Mouse (Mus musculus) intestine, embryonic 15.5 days (tissue): Measurements from ENCODE around the gene Got1. TPM values are rescaled to one million over a fixed set of nuclear protein-coding genes. Genes with fewer than 3 reads are reported as not detected.
A peak's percentile ranks its signal among the peaks of the same experiment; 100 is the strongest.

Source experiments
- ATAC-seq: fragments of 200-750 bp; cut with Nextera tagmentation; 2 replicates; pipeline ENCODE4 v1.8.0; 2017; ENCODE audit warnings: moderate TSS enrichment, moderate library complexity
- H3K27ac ChIP-seq: fragments of 300-500 bp; sonication (generic); 2 replicates; pipeline ENCODE4 v1.5.1; 2015; ENCODE audit warnings: mild to moderate bottlenecking, inconsistent platforms
- H3K27me3 ChIP-seq: fragments of 300-500 bp; sonication (generic); replicated peaks from 2 replicates; pipeline ENCODE4 v1.6.1; 2015; ENCODE audit warnings: inconsistent platforms
- H3K36me3 ChIP-seq: fragments of 300-500 bp; sonication (generic); 2 replicates; pipeline ENCODE4 v1.6.1; 2015; ENCODE audit warnings: inconsistent platforms
- H3K4me1 ChIP-seq: fragments of 300-500 bp; sonication (generic); replicated peaks from 2 replicates; pipeline ENCODE4 v1.6.1; 2015; ENCODE audit warnings: inconsistent platforms
- H3K4me2 ChIP-seq: fragments of 300-500 bp; sonication (generic); replicated peaks from 2 replicates; pipeline ENCODE4 v1.6.1; 2015; ENCODE audit warnings: mild to moderate bottlenecking, inconsistent platforms
- H3K4me3 ChIP-seq: fragments of 300-500 bp; sonication (generic); replicated peaks from 2 replicates; pipeline ENCODE4 v1.5.1; 2015; ENCODE audit warnings: inconsistent platforms
- H3K9ac ChIP-seq: fragments of 300-500 bp; sonication (generic); 2 replicates; pipeline ENCODE4 v1.6.1; 2015; ENCODE audit warnings: inconsistent platforms
- H3K9me3 ChIP-seq: fragments of 300-500 bp; sonication (generic); 2 replicates; pipeline ENCODE4 v1.6.1; 2016; ENCODE audit warnings: inconsistent platforms
- WGBS: fragments of 180-500 bp; shearing (Covaris S2); methylation state at CpG from one replicate; pipeline ENCODE4 v1.1.7; 2015; 5-methylcytosine and 5-hydroxymethylcytosine counted together
- polyA plus RNA-seq: library from polyadenylated mRNA; unstranded; fragments of >200 nt; fragmentation: Nextera tagmentation; extraction: Ambion mirVana; gene quantifications from 2 replicates; pipeline ENCODE4 v1.2.1, GENCODE M21; 2015

Got1 gene
- polyA plus RNA-seq, 1 experiment from 2014 or later: 60.7 TPM

DNA sequence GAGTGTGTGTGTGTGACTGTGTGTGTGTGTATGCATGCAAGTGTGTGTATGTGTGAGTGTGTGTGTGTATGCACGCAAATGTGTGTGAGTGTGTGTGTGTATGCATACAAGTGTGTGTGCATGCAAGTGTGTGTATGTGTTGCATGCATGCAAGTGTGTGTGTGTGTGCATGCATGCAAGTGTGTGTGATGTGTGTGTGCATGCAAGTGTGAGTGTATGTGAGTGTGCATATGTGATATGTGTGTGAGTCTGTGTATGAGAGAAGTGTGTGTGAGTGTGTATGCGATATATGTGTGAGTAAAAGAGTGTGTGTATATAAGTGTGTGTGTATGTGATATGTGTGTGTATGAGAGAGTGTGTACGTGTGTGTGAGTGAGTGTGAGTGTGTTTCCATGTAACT lies 11.0 kb upstream of the Got1 start:
- Histone ChIP-seq H3K9ac (no peak overlapping the region), H3K4me3 (no peak overlapping the region), H3K27ac (no peak overlapping the region), H3K4me2 (no peak overlapping the region), H3K4me1 (no peaks in the 10 kb centered on the region), H3K9me3 (no peaks in the 10 kb centered on the region), H3K27me3 (no peaks in the 10 kb centered on the region), H3K36me3 (no peaks in the 10 kb centered on the region)
- no peak for ATAC-seq
- 87% methylated on average over 3 of the region's 3 CpGs for WGBS

DNA sequence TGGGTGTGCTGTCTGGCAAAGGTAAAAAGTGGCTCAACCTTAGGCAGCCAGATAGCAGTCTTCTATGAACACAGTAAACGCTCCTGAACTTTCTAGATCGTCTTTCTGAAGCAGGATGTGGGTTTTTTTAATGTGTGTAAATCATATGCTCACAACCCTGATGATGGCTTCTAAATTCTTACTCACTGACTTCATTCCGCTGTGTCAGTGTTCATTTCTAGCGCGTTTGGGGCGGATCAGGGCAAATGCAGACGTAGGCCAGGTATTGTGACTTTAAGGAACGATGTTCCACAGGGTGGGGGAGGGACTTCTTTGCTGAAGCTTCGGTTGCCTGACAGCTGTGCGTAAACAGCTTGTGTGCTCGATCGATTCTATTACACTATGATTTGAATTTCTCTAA lies 6.5 kb upstream of the Got1 start:
- Histone ChIP-seq H3K27ac (0 out of 2 replicates have a peak overlapping the region, but pooled peaks have one; percentile 2), H3K9me3 (no peaks in the 10 kb centered on the region), H3K9ac (no peak overlapping the region), H3K4me1 (no peaks in the 10 kb centered on the region), H3K4me2 (peak overlapping the region; percentile 3; the same call in 1 of the 2 replicates), H3K36me3 (no peaks in the 10 kb centered on the region), H3K27me3 (no peaks in the 10 kb centered on the region), H3K4me3 (no peak overlapping the region)
- 15% methylated on average over 12 of the region's 12 CpGs for WGBS
- ATAC-seq: peak; percentile 38; the same call in 1 of the 2 replicates

- Histone ChIP-seq H3K27ac (no peak overlapping the region), H3K9me3 (no peaks in the 10 kb centered on the region), H3K4me1 (0 out of 2 replicates have a peak, but pooled peaks cover under 1% of the 10 kb centered on the region), H3K4me3 (0 out of 2 replicates have a peak overlapping the region, but pooled peaks have one; percentile 7), H3K4me2 (peak overlapping the region; percentile 50), H3K27me3 (no peaks in the 10 kb centered on the region), H3K9ac (no peak overlapping the region), H3K36me3 (no peaks in the 10 kb centered on the region)
- ATAC-seq: peak; percentile 87
- 1% methylated on average over 13 of the region's 13 CpGs for WGBS
Observed at GRCm38 (mm10) chr19:43530197-43530770, 5.9 kb upstream of the Got1 start.

DNA sequence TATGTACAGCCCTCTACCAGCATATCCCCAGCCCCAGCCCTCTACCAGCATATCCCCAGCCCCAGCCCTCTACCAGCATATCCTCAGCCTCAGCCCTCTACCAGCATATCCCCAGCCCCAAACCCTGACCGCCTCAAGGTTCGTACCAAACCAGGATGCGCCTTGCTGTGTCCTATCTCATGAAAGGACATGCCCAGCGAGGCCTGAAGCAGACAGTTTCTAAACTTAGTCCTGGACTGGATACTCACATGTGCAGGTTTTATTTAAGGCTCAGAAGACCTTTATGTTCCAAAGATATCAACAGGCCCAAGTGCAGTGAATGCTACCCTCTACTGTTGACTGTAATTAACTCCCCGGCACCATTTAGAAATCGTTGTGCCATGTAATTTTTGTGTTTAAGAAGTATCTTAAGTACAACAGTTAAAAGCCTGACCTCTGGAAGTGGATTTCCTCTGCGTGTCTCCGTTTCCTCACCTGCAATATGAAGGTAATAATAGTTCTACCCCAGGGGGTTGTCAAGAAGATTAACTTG lies 3.7 kb upstream of the Got1 start:
- Histone ChIP-seq H3K4me1 (peaks cover 16% of the 10 kb centered on the region), H3K27ac (no peak overlapping the region), H3K9ac (no peak overlapping the region), H3K9me3 (no peaks in the 10 kb centered on the region), H3K27me3 (no peaks in the 10 kb centered on the region), H3K36me3 (no peaks in the 10 kb centered on the region), H3K4me2 (no peak overlapping the region), H3K4me3 (no peak overlapping the region)
- no peak for ATAC-seq
- WGBS: 91% methylated on average over 8 of the region's 8 CpGs

DNA sequence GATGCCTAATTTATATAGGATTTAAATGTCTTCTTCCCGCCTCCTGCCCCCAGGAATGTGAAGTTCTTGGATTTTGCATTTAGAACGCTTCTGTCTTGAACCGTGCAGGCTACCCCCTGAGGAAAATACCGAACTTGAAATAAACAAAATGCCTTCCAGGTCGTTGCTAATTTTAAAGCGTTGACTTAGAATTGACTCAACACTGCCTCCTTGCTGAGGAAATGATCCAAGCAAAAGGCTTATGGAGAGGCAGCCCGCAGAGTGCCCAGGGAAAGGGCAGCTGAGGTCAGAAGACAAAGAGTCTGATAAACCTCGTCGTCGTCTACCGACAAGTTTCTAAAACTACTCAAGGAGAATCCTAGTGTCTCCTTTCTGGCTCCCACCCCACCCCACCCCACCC lies 2.7 kb upstream of the Got1 start:
- no peaks in the 10 kb centered on the region for H3K36me3 ChIP-seq
- no peaks in the 10 kb centered on the region for H3K9me3 ChIP-seq
- no peak overlapping the region for H3K4me2 ChIP-seq
- ATAC-seq: no peak
- no peak overlapping the region for H3K4me3 ChIP-seq
- H3K4me1 ChIP-seq: peaks cover 16% of the 10 kb centered on the region
- no peaks in the 10 kb centered on the region for H3K27me3 ChIP-seq
- H3K9ac ChIP-seq: no peak overlapping the region
- 13% methylated on average over 11 of the region's 11 CpGs for WGBS
- H3K27ac ChIP-seq: no peak overlapping the region

- no peak overlapping the region for H3K4me2 ChIP-seq
- peaks cover 16% of the 10 kb centered on the region for H3K4me1 ChIP-seq
- no peaks in the 10 kb centered on the region for H3K36me3 ChIP-seq
- no peak overlapping the region for H3K27ac ChIP-seq
- H3K9ac ChIP-seq: no peak overlapping the region
- no peak for ATAC-seq
- H3K4me3 ChIP-seq: no peak overlapping the region
- no peaks in the 10 kb centered on the region for H3K9me3 ChIP-seq
- whole genome bisulfite sequencing: 91% methylated on average over 9 of the region's 9 CpGs
- H3K27me3 ChIP-seq: no peaks in the 10 kb centered on the region
Observed at GRCm38 (mm10) chr19:43526025-43526424, 1.6 kb upstream of the Got1 start.

DNA sequence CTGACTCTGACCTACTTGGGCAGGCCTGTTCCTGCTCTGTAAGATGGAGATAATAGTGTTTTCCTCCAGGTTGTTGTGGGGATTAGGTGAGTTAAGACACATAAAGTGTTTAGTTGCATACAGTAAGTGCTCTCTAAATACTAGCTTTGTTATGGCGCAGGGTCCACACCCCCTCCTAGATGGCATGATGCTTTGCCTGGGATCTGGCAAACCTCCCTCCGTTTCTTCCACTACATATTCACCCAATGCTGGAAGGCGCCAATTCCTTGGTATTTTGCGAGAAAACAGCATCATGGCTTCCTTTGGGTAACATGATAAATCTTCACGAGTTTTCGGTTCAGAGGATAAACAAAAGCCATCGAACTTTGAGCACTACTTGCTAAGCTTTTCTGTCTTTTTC lies 1.2 kb upstream of the Got1 start:
- H3K9ac ChIP-seq: no peak overlapping the region
- WGBS: 85% methylated on average over 7 of the region's 7 CpGs

DNA sequence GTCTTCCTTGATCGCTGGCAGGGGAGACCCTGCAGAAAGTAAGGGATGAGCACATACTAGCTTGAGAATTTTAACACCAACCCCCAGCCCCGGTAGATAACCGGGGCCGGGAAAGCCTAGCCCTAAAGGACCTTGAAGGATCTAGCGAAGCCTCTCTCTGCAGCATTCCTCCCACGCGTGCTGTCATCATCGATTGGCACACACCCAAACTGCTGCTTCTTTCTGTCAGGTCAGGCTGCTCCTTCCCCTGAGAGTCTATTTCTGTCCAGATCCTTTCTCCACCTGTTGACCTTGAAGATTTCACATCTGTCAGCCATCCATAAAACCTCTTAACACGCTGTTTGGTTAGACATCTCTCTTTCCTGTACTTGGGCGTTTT lies 688 bp upstream of the Got1 start:
- Histone ChIP-seq H3K4me1 (peaks cover 21% of the 10 kb centered on the region), H3K27me3 (no peaks in the 10 kb centered on the region), H3K9ac (peak overlapping the region; percentile 56), H3K4me2 (peak overlapping the region; percentile 79), H3K9me3 (no peaks in the 10 kb centered on the region), H3K4me3 (peak overlapping the region; percentile 67), H3K36me3 (no peaks in the 10 kb centered on the region), H3K27ac (0 out of 2 replicates have a peak overlapping the region, but pooled peaks have one; percentile 13)
- no peak; the same call in 1 of the 2 replicates for ATAC-seq
- 12% methylated on average over 10 of the region's 10 CpGs for WGBS

More for the DNA sequence above, 1.2 kb upstream of the Got1 start:
- Histone ChIP-seq H3K4me1 (peaks cover 18% of the 10 kb centered on the region), H3K4me2 (0 out of 2 replicates have a peak overlapping the region, but pooled peaks have one; percentile 79), H3K27me3 (no peaks in the 10 kb centered on the region), H3K27ac (no peak overlapping the region), H3K9me3 (no peaks in the 10 kb centered on the region), H3K4me3 (no peak overlapping the region), H3K36me3 (no peaks in the 10 kb centered on the region)
- no peak for ATAC-seq

DNA sequence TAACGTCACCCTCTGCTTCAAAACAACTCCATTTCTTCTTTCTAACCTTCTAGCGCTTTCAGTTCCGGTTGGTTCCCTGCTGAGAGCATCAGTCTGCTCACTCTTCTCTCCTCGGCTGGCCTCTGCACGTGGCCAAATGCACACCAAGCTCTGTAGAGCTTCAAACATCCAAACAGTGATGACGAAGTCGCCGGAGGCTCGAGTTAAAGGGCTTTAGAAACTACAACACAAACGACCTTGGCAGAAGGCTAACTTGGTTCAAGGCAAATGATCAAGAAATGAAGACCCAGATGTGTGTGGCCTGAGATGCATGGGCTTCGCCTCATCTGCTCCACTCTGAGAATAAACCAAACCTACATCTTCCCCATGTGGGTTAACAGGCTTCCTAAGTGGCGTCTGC lies 854 bp downstream of the Got1 start:
- H3K27ac ChIP-seq: no peak overlapping the region
- H3K4me3 ChIP-seq: peak overlapping the region; percentile 67
- H3K27me3 ChIP-seq: no peaks in the 10 kb centered on the region
- peaks cover 21% of the 10 kb centered on the region for H3K4me1 ChIP-seq
- peak overlapping the region; percentile 53; the same call in 1 of the 2 replicates for H3K9ac ChIP-seq
- ATAC-seq: no peak
- no peaks in the 10 kb centered on the region for H3K9me3 ChIP-seq
- peak overlapping the region; percentile 82 for H3K4me2 ChIP-seq
- 4% methylated on average over 12 of the region's 12 CpGs for WGBS
- H3K36me3 ChIP-seq: no peaks in the 10 kb centered on the region

- Histone ChIP-seq H3K4me2 (no peak overlapping the region), H3K4me1 (peaks cover 21% of the 10 kb centered on the region), H3K36me3 (no peaks in the 10 kb centered on the region), H3K27ac (no peak overlapping the region), H3K4me3 (no peak overlapping the region), H3K9ac (no peak overlapping the region), H3K9me3 (no peaks in the 10 kb centered on the region), H3K27me3 (no peaks in the 10 kb centered on the region)
- ATAC-seq: no peak
- WGBS: 85% methylated on average over 9 of the region's 9 CpGs
Observed at GRCm38 (mm10) chr19:43521996-43522395, 2.4 kb downstream of the Got1 start.

GRCm38 (mm10) chr19:43521362-43521761 lies 3.0 kb downstream of the Got1 start:
- Histone ChIP-seq H3K9me3 (no peaks in the 10 kb centered on the region), H3K36me3 (no peaks in the 10 kb centered on the region), H3K9ac (no peak overlapping the region), H3K4me1 (peaks cover 21% of the 10 kb centered on the region), H3K4me2 (no peak overlapping the region), H3K27ac (no peak overlapping the region), H3K27me3 (no peaks in the 10 kb centered on the region), H3K4me3 (no peak overlapping the region)
- ATAC-seq: no peak
- WGBS: 55% methylated on average over 8 of the region's 8 CpGs

DNA sequence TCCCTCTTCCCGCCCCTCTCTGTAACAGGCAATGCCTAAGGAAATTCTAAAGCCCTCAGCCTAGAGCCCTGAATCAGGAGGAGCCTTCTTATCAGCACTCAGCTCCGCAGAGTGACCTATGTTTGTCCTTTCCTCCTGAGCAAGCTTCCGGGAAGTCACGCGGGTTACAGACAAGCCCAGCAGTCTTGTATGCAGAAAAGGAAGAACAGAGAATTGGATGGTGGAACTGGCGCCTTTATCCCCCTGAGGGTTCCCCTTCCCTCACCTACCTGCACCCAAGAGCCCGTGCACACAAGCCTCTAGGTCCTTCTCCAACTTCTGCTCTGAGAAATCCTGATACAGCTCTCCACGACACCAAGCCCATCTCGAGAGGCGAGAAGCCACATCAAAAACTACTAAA lies 4.0 kb downstream of the Got1 start:
- WGBS: 50% methylated on average over 9 of the region's 10 CpGs
- Histone ChIP-seq H3K9ac (no peak overlapping the region), H3K36me3 (no peaks in the 10 kb centered on the region), H3K4me2 (peak overlapping the region; percentile 14; the same call in 1 of the 2 replicates), H3K27ac (0 out of 2 replicates have a peak overlapping the region, but pooled peaks have one; percentile 32), H3K4me3 (no peak overlapping the region), H3K9me3 (no peaks in the 10 kb centered on the region), H3K4me1 (peaks cover 24% of the 10 kb centered on the region), H3K27me3 (no peaks in the 10 kb centered on the region)
- no peak for ATAC-seq

- peaks cover 17% of the 10 kb centered on the region for H3K4me1 ChIP-seq
- no peak overlapping the region for H3K9ac ChIP-seq
- H3K4me3 ChIP-seq: no peak overlapping the region
- 95% methylated on average over 10 of the region's 10 CpGs for WGBS
- H3K36me3 ChIP-seq: peaks cover 6% of the 10 kb centered on the region; the same call in 1 of the 2 replicates
- H3K4me2 ChIP-seq: no peak overlapping the region
- ATAC-seq: no peak
- H3K27ac ChIP-seq: no peak overlapping the region
- H3K9me3 ChIP-seq: no peaks in the 10 kb centered on the region
- no peaks in the 10 kb centered on the region for H3K27me3 ChIP-seq
Observed at GRCm38 (mm10) chr19:43519226-43519625, 5.2 kb downstream of the Got1 start.
